Mouse (Mus musculus): ENCODE results near the gene Cog1.

DNA sequence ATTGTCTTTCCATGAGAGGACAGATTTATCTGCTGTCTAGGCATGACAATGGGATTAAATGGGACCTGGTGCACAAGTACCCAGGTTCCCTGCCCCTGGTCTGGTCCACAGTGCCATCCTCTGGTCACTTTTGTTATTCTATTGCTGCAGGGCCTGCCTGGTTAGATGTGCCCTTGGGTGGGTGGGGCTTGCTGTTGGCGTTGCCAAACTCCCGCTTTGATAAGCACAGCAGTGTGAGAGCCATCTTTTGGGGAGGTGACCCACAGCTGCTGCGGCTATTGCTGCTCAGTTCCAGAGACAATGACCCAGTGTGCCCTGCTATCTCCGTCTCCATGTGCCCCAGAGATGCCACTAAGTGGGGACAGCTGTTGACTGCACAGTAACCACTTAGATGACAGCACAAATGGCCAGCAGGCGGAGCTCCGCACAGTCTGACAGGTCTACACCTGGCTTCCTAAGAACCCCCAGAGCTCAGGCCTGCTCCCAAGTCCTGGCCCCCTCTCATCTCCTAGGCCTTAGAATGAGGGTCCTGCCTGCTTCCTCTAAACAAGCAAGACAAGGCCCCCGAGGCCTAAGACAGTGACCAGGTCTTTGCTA, 66.2 kb downstream of the Cog1 start:
- TF ChIP-seq CHD2 (IDR thresholded peaks at IDR 0.05; ENCODE audit: low read depth, low read length) = no peak
- TF ChIP-seq MAFK (IDR thresholded peaks at IDR 0.05; ENCODE audit: insufficient read depth, low read depth, low read length) = no peak
- TF ChIP-seq ZC3H11A (IDR thresholded peaks at IDR 0.05; ENCODE audit: borderline replicate concordance, low read depth, low read length) = no peak
- TF ChIP-seq HCFC1 (IDR thresholded peaks at IDR 0.05; ENCODE audit: borderline replicate concordance, insufficient read depth, low read length) = no peak
- no peak for TF ChIP-seq ZNF384 (IDR thresholded peaks at IDR 0.05; ENCODE audit: low read depth, low read length)
